Mouse (Mus musculus): ENCODE data around the gene Kirrel. TPM values are rescaled to one million over a fixed set of nuclear protein-coding genes. Genes with fewer than 3 reads are reported as not detected.

Gene Kirrel
- polyA plus RNA-seq, 1 experiment: not detected

GRCm38 (mm10) chr3:87193352-87193751 is 18.8 kb upstream of the Kirrel start:
- Histone ChIP-seq H3K4me1 (no peaks in the 10 kb centered on the region), H3K36me3 (replicated peaks; ENCODE audit: low read length) (no peaks in the 10 kb centered on the region), H3K27me3 (replicated peaks) (peaks cover 8% of the 10 kb centered on the region), H3K9me3 (peaks cover 36% of the 10 kb centered on the region), H3K4me3 (replicated peaks) (no peak overlapping the region)
- TF ChIP-seq FLI1 (IDR thresholded peaks at IDR 0.05; ENCODE audit: low read length): no peak
- no peak for TF ChIP-seq GATA1 (IDR thresholded peaks at IDR 0.05; ENCODE audit: borderline replicate concordance, low read length)

- Histone ChIP-seq H3K9me3 (no peaks in the 10 kb centered on the region), H3K4me1 (peaks cover 11% of the 10 kb centered on the region), H3K36me3 (replicated peaks; ENCODE audit: low read length) (no peaks in the 10 kb centered on the region), H3K27me3 (replicated peaks) (peaks cover 63% of the 10 kb centered on the region), H3K4me3 (replicated peaks) (no peak overlapping the region)
- TF ChIP-seq GATA1 (IDR thresholded peaks at IDR 0.05; ENCODE audit: borderline replicate concordance, low read length): no peak
- no peak for TF ChIP-seq FLI1 (IDR thresholded peaks at IDR 0.05; ENCODE audit: low read length)
These were observed 2.1 kb upstream of the Kirrel start for GRCm38 (mm10) chr3:87176687-87177086.

GRCm38 (mm10) chr3:87175438-87175815 is 880 bp upstream of the Kirrel start:
- H3K4me1 ChIP-seq: peaks cover 11% of the 10 kb centered on the region
- peaks cover 73% of the 10 kb centered on the region for H3K27me3 ChIP-seq (replicated peaks)
- TF ChIP-seq FLI1 (IDR thresholded peaks at IDR 0.05; ENCODE audit: low read length) (no peak), GATA1 (IDR thresholded peaks at IDR 0.05; ENCODE audit: borderline replicate concordance, low read length) (no peak)
- no peaks in the 10 kb centered on the region for H3K36me3 ChIP-seq (replicated peaks; ENCODE audit: low read length)
- no peak overlapping the region for H3K4me3 ChIP-seq (replicated peaks)
- no peaks in the 10 kb centered on the region for H3K9me3 ChIP-seq

GRCm38 (mm10) chr3:87174769-87175437 is 356 bp upstream of the Kirrel start:
- H3K4me3 ChIP-seq (replicated peaks): peak overlapping the region; percentile 83
- TF ChIP-seq FLI1 (IDR thresholded peaks at IDR 0.05; ENCODE audit: low read length) (no peak), GATA1 (IDR thresholded peaks at IDR 0.05; ENCODE audit: borderline replicate concordance, low read length) (no peak)
- H3K27me3 ChIP-seq (replicated peaks): peaks cover 74% of the 10 kb centered on the region

GRCm38 (mm10) chr3:87173486-87174085 is 961 bp downstream of the Kirrel start:
- Histone ChIP-seq H3K36me3 (replicated peaks; ENCODE audit: low read length) (no peaks in the 10 kb centered on the region), H3K9me3 (no peaks in the 10 kb centered on the region), H3K4me3 (replicated peaks) (no peak overlapping the region), H3K27me3 (replicated peaks) (peaks cover 73% of the 10 kb centered on the region), H3K4me1 (peaks cover 11% of the 10 kb centered on the region)
- TF ChIP-seq GATA1 (IDR thresholded peaks at IDR 0.05; ENCODE audit: borderline replicate concordance, low read length): no peak
- no peak for TF ChIP-seq FLI1 (IDR thresholded peaks at IDR 0.05; ENCODE audit: low read length)

More at GRCm38 (mm10) chr3:87174769-87175437, 356 bp upstream of the Kirrel start:
- peaks cover 11% of the 10 kb centered on the region for H3K4me1 ChIP-seq
- no peaks in the 10 kb centered on the region for H3K9me3 ChIP-seq
- H3K36me3 ChIP-seq (replicated peaks; ENCODE audit: low read length): no peaks in the 10 kb centered on the region

GRCm38 (mm10) chr3:87173103-87173444 is 1.5 kb downstream of the Kirrel start:
- no peak for TF ChIP-seq GATA1 (IDR thresholded peaks at IDR 0.05; ENCODE audit: borderline replicate concordance, low read length)
- no peak for TF ChIP-seq FLI1 (IDR thresholded peaks at IDR 0.05; ENCODE audit: low read length)
- H3K9me3 ChIP-seq: no peaks in the 10 kb centered on the region
- H3K36me3 ChIP-seq (replicated peaks; ENCODE audit: low read length): no peaks in the 10 kb centered on the region
- peaks cover 11% of the 10 kb centered on the region for H3K4me1 ChIP-seq
- H3K27me3 ChIP-seq (replicated peaks): peaks cover 78% of the 10 kb centered on the region
- H3K4me3 ChIP-seq (replicated peaks): no peak overlapping the region

GRCm38 (mm10) chr3:87172351-87173102 is 2.0 kb downstream of the Kirrel start:
- Histone ChIP-seq H3K27me3 (replicated peaks) (peaks cover 78% of the 10 kb centered on the region), H3K36me3 (replicated peaks; ENCODE audit: low read length) (no peaks in the 10 kb centered on the region), H3K9me3 (no peaks in the 10 kb centered on the region), H3K4me3 (replicated peaks) (no peak overlapping the region), H3K4me1 (peaks cover 11% of the 10 kb centered on the region)
- TF ChIP-seq GATA1 (IDR thresholded peaks at IDR 0.05; ENCODE audit: borderline replicate concordance, low read length) (no peak), FLI1 (IDR thresholded peaks at IDR 0.05; ENCODE audit: low read length) (no peak)

GRCm38 (mm10) chr3:87171201-87172100 is 3.1 kb downstream of the Kirrel start:
- peaks cover 11% of the 10 kb centered on the region for H3K4me1 ChIP-seq
- TF ChIP-seq GATA1 (IDR thresholded peaks at IDR 0.05; ENCODE audit: borderline replicate concordance, low read length) (no peak), FLI1 (IDR thresholded peaks at IDR 0.05; ENCODE audit: low read length) (no peak)
- no peaks in the 10 kb centered on the region for H3K36me3 ChIP-seq (replicated peaks; ENCODE audit: low read length)
- no peaks in the 10 kb centered on the region for H3K9me3 ChIP-seq
- peaks cover 71% of the 10 kb centered on the region for H3K27me3 ChIP-seq (replicated peaks)
- H3K4me3 ChIP-seq (replicated peaks): no peak overlapping the region

GRCm38 (mm10) chr3:87169402-87170015 is 5.0 kb downstream of the Kirrel start:
- Histone ChIP-seq H3K9me3 (no peaks in the 10 kb centered on the region), H3K27me3 (replicated peaks) (peaks cover 56% of the 10 kb centered on the region), H3K4me3 (replicated peaks) (no peak overlapping the region), H3K4me1 (peaks cover 7% of the 10 kb centered on the region), H3K36me3 (replicated peaks; ENCODE audit: low read length) (no peaks in the 10 kb centered on the region)
- TF ChIP-seq GATA1 (IDR thresholded peaks at IDR 0.05; ENCODE audit: borderline replicate concordance, low read length) (no peak), FLI1 (IDR thresholded peaks at IDR 0.05; ENCODE audit: low read length) (no peak)

Data from megakaryocyte, embryonic 14.5 days (primary cell).